Mouse (Mus musculus) cerebellum, adult 18-20 months (tissue): ENCODE measurements around the gene Ift140.
"Not testable (repeated sequence)": the region's sequence is repeated elsewhere in the genome, so short reads cannot be mapped to it uniquely, and the experiment has no call there.

Experiments
- DNase-seq, 2 experiments: peaks; one replicate each; pipeline ENCODE4 v3.0.0; 2021

The Ift140 gene

GRCm38 (mm10) chr17:25120406-25120805 lies 104.5 kb downstream of the Ift140 start, which contains the start of gene Ptx4:
Gene Ptx4, plus strand, starts transcription at chr17:25120760.
- DNase-seq: no peak

- no peak for DNase-seq
Measured at GRCm38 (mm10) chr17:25123979-25124378, 108.1 kb downstream of the Ift140 start.

GRCm38 (mm10) chr17:25125442-25126060 lies 109.7 kb downstream of the Ift140 start:
- DNase-seq: not testable (repeated sequence)

- DNase-seq: no peak
Measured at GRCm38 (mm10) chr17:25127079-25127478, 111.2 kb downstream of the Ift140 start.

- no peak for DNase-seq
Measured at GRCm38 (mm10) chr17:25127681-25128080, 111.8 kb downstream of the Ift140 start.

GRCm38 (mm10) chr17:25130060-25130459 lies 114.2 kb downstream of the Ift140 start:
- no peak for DNase-seq

- peak; percentile 95 to 97 for DNase-seq
Measured at GRCm38 (mm10) chr17:25133275-25133698, 117.4 kb downstream of the Ift140 start, which contains the start of gene Clcn7. Gene Clcn7, plus strand, starts transcription at chr17:25133391.

- DNase-seq: no peak
Measured at GRCm38 (mm10) chr17:25135622-25136021, 119.7 kb downstream of the Ift140 start.

GRCm38 (mm10) chr17:25138803-25139202 lies 122.9 kb downstream of the Ift140 start:
- DNase-seq: no peak

GRCm38 (mm10) chr17:25139960-25140359 lies 124.1 kb downstream of the Ift140 start:
- DNase-seq: no peak
